Mouse (Mus musculus) lung, embryonic 14.5 days (tissue): ENCODE measurements around the gene Bax. TPM values are rescaled to one million over a fixed set of nuclear protein-coding genes. Genes with fewer than 3 reads are reported as not detected.
A peak's percentile ranks its signal among the peaks of the same experiment; 100 is the strongest.

Experiments used
- ATAC-seq: fragments of 200-750 bp; cut with Nextera tagmentation; 2 replicates; pipeline ENCODE4 v1.8.0; 2017; ENCODE audit warnings: mild to moderate bottlenecking, moderate TSS enrichment, moderate library complexity; ENCODE audit not compliant: insufficient read depth
- DNase-seq: peaks from one replicate; pipeline ENCODE4 v3.0.0-alpha.2; 2015
- H3K27ac ChIP-seq: fragments of 300-500 bp; sonication (generic); 2 replicates; pipeline ENCODE4 v1.5.1; 2014; ENCODE audit warnings: low read depth, mild to moderate bottlenecking, moderate library complexity
- H3K27me3 ChIP-seq: fragments of 300-500 bp; sonication (generic); 2 replicates; pipeline ENCODE4 v1.6.1; 2014; ENCODE audit warnings: low read length, control low read depth; ENCODE audit not compliant: insufficient read depth
- H3K36me3 ChIP-seq: fragments of 300-500 bp; sonication (generic); 2 replicates; pipeline ENCODE4 v1.6.1; 2014; ENCODE audit warnings: control low read depth; ENCODE audit not compliant: insufficient read depth
- H3K4me1 ChIP-seq: fragments of 300-500 bp; sonication (generic); 2 replicates; pipeline ENCODE4 v1.6.1; 2014; ENCODE audit warnings: antibody characterized with exemption, control low read depth; ENCODE audit not compliant: insufficient read depth
- H3K4me2 ChIP-seq: fragments of 300-500 bp; sonication (generic); 2 replicates; pipeline ENCODE4 v1.6.1; 2014; ENCODE audit warnings: mild to moderate bottlenecking
- H3K4me3 ChIP-seq: fragments of 300-500 bp; sonication (generic); 2 replicates; pipeline ENCODE4 v1.5.1; 2014; ENCODE audit warnings: low read depth, low read length
- H3K9ac ChIP-seq: fragments of 300-500 bp; sonication (generic); 2 replicates; pipeline ENCODE4 v1.6.1; 2014
- H3K9me3 ChIP-seq: fragments of 300-500 bp; sonication (generic); 2 replicates; pipeline ENCODE4 v1.6.1; 2016; ENCODE audit warnings: low read depth, low read length, control low read depth
- CTCF ChIP-seq: IDR thresholded peaks from 2 replicates; pipeline ENCODE4 v1.5.1; 2016; ENCODE audit warnings: antibody characterized with exemption, low read depth
- WGBS: fragments of 180-500 bp; shearing (Covaris S2); extraction: QIAGEN DNeasy Blood & Tissue Kit; methylation state at CpG from one replicate; pipeline ENCODE4 v1.1.7; 2014; 5-methylcytosine and 5-hydroxymethylcytosine counted together
- polyA plus RNA-seq: library from polyadenylated mRNA; unstranded; fragments of >200 nt; fragmentation: Nextera tagmentation; extraction: Ambion mirVana; gene quantifications from 2 replicates; pipeline ENCODE4 v1.2.1, GENCODE M21; 2014

The Bax gene
- polyA plus RNA-seq, 1 experiment from 2014 or later = 135 TPM

GRCm38 (mm10) chr7:45437521-45438276 lies 29.0 kb downstream of the Bax start, which contains the start of gene Ruvbl2:
Gene Ruvbl2, minus strand, starts transcription at chr7:45438096.
- ATAC-seq (no peak), DNase-seq (peak; percentile 59)
- no peak within 1 kb of the TSS; the same call in 1 of the 2 replicates for H3K4me3 ChIP-seq
- H3K4me1 ChIP-seq = peaks cover 18% of the 10 kb centered on the region
- peaks cover 26% of the 10 kb centered on the region; the same call in 1 of the 2 replicates for H3K36me3 ChIP-seq
- H3K27me3 ChIP-seq = no peaks in the 10 kb centered on the region
- peak; percentile 61 for TF ChIP-seq CTCF
- H3K9ac ChIP-seq = peak within 1 kb of the TSS; percentile 30; the same call in 1 of the 2 replicates
- no peak within 1 kb of the TSS for H3K27ac ChIP-seq
- H3K9me3 ChIP-seq = no peaks in the 10 kb centered on the region
- peak within 1 kb of the TSS; percentile 21; the same call in 1 of the 2 replicates for H3K4me2 ChIP-seq
- whole genome bisulfite sequencing = 19% methylated on average over 19 of the region's 19 CpGs

- peaks cover 20% of the 10 kb centered on the region; the same call in 1 of the 2 replicates for H3K36me3 ChIP-seq
- TF ChIP-seq CTCF = no peak
- H3K4me2 ChIP-seq = peak overlapping the region; percentile 21; the same call in 1 of the 2 replicates
- no peaks in the 10 kb centered on the region for H3K9me3 ChIP-seq
- H3K27ac ChIP-seq = no peak overlapping the region
- H3K9ac ChIP-seq = no peak overlapping the region
- no peaks in the 10 kb centered on the region for H3K27me3 ChIP-seq
- peaks cover 19% of the 10 kb centered on the region for H3K4me1 ChIP-seq
- DNase-seq (peak; percentile 39), ATAC-seq (no peak)
- 41% methylated on average over 6 of the region's 6 CpGs for WGBS
- H3K4me3 ChIP-seq = no peak overlapping the region; the same call in 1 of the 2 replicates
Measured at GRCm38 (mm10) chr7:45437046-45437445, 29.7 kb downstream of the Bax start.

DNA sequence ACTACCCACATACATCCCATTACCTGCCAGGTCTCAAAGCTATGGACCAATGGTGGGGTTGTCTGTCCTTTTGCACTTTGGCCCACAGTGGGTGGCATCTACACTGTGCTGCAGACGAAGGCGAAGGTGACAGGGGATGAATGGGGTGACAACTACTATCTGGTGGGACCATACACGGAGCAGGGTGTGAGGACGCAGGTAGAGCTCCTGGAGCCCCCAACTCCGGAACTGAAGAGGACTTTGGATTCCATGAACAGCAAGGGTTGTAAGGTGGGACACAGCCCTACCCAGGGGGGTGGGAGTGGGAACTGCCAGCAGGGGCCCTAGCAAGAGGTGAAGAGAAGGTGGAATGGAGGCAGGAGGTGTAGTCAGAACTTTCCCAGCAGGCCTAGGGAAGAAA lies 30.3 kb downstream of the Bax start:
- Histone ChIP-seq H3K36me3 (peaks cover 23% of the 10 kb centered on the region), H3K27ac (no peak overlapping the region), H3K4me1 (peaks cover 19% of the 10 kb centered on the region), H3K9ac (no peak overlapping the region), H3K4me2 (peak overlapping the region; percentile 98; the same call in 1 of the 2 replicates), H3K27me3 (no peaks in the 10 kb centered on the region), H3K9me3 (no peaks in the 10 kb centered on the region), H3K4me3 (peak overlapping the region; percentile 87; the same call in 1 of the 2 replicates)
- no peak for DNase-seq
- no peak for TF ChIP-seq CTCF
- 75% methylated on average over 5 of the region's 5 CpGs for WGBS
- no peak for ATAC-seq

DNA sequence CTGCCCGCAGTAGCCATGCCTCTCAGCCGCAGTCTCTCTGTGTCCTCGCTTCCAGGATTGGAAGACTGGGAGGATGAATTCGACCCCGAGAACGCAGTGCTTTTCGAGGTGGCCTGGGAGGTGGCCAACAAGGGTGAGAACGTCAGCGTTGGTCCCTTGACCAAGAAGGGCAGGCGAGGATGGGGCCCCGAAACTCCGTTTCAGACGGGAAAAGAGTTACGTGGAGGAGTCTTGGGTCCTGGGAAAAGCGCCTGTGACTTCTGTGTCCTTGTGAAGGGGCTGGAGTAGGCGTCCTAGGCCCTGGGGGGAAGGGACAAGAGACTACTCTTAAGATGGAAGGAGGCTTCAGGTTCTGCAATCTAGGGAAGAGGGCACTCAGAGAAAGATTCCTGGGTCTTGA lies 31.7 kb downstream of the Bax start:
- peak overlapping the region; percentile 82 for H3K27ac ChIP-seq
- under 1% methylated on average over 16 of the region's 16 CpGs for WGBS
- DNase-seq = peak; percentile 58
- no peak for TF ChIP-seq CTCF
- H3K4me1 ChIP-seq = peaks cover 19% of the 10 kb centered on the region
- no peaks in the 10 kb centered on the region for H3K27me3 ChIP-seq
- peak overlapping the region; percentile 87 for H3K4me3 ChIP-seq
- peak overlapping the region; percentile 98 for H3K4me2 ChIP-seq
- H3K9ac ChIP-seq = peak overlapping the region; percentile 82
- no peaks in the 10 kb centered on the region for H3K9me3 ChIP-seq
- no peak; the same call in none of the 2 replicates for ATAC-seq
- peaks cover 26% of the 10 kb centered on the region for H3K36me3 ChIP-seq

DNA sequence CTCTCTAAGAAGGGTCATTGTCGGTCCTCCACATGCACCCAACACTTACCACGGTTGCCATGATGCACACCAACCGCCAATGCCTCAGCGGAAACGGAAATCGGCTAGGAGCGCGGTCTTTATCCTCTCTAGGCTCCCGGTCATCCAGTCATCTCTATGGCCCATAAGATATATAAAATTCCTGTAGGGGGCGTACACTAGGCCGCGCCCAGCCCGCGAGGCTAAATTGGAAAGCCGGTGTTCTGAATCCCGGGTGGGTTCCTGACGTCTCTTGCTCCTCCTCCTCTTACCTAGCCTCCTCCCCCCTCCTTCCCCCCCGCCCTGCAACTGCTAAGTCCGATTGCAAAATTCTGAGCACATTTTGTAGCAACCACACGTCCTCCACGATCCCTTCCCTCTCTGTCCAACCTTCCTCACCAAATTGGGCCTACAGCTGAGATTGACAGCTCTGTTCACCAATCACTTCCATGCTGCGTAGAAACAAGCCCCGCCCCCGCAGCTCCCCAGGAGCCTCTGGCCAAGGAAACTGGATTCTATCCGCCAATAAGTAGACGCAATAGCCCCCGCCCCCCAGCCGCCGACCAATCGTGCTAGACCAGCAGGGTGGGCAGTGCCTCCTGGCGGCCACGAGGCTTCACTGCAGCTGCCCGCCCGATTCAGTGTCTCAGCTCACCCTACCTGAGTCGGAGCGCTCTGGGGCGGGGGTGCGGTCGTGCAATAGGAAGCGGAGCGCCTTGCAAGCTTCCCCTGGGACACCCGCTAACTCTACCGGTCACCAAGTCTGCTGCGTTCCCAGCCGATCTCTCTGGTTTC lies 32.3 kb downstream of the Bax start, which contains the start of gene Gys1:
Gene Gys1 (plus strand): TSS at position 642 of the 813 bp plus-strand sequence.
- under 1% methylated on average over 45 of the region's 45 CpGs for WGBS
- Histone ChIP-seq H3K27ac (peak within 1 kb of the TSS; percentile 89), H3K36me3 (peaks cover 27% of the 10 kb centered on the region), H3K27me3 (no peaks in the 10 kb centered on the region), H3K4me2 (peak within 1 kb of the TSS; percentile 98), H3K9me3 (no peaks in the 10 kb centered on the region), H3K9ac (peak within 1 kb of the TSS; percentile 93), H3K4me3 (peak within 1 kb of the TSS; percentile 87), H3K4me1 (peaks cover 19% of the 10 kb centered on the region)
- peak; percentile 99 for TF ChIP-seq CTCF
- ATAC-seq (peak; percentile 97), DNase-seq (peak; percentile 100)

DNA sequence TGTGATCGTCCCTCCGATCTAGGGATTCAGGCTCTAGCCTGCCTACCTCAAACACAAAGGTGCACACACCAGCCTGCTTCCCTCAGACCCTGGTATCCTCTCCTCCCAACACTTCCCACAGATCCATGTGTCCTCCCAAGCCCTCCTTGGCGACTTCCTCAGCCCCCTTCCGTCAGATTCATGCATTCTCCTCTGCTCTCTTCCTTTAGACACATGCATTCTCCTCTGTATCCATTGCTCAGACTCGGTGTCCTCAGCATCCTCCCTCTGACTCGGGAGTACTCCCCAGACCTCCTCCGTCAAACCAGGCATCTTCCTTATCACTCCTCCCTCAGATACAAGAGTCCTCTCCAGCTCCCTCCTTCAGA lies 32.9 kb downstream of the Bax start:
- under 1% methylated on average over 7 of the region's 7 CpGs for WGBS

GRCm38 (mm10) chr7:45426556-45426955 lies 40.1 kb downstream of the Bax start:
- ATAC-seq (no peak), DNase-seq (no peak)
- Histone ChIP-seq H3K9me3 (no peaks in the 10 kb centered on the region), H3K4me3 (no peak overlapping the region), H3K27me3 (no peaks in the 10 kb centered on the region), H3K27ac (no peak overlapping the region), H3K4me2 (no peak overlapping the region), H3K36me3 (peaks cover 91% of the 10 kb centered on the region), H3K4me1 (no peaks in the 10 kb centered on the region), H3K9ac (no peak overlapping the region)
- 79% methylated on average over 8 of the region's 8 CpGs for WGBS
- TF ChIP-seq CTCF = no peak

More for the DNA sequence above, 32.9 kb downstream of the Bax start:
- Histone ChIP-seq H3K36me3 (peaks cover 31% of the 10 kb centered on the region), H3K4me1 (peaks cover 19% of the 10 kb centered on the region), H3K27ac (peak overlapping the region; percentile 89), H3K9ac (peak overlapping the region; percentile 93), H3K4me2 (peak overlapping the region; percentile 98), H3K9me3 (no peaks in the 10 kb centered on the region), H3K4me3 (peak overlapping the region; percentile 87), H3K27me3 (no peaks in the 10 kb centered on the region)
- TF ChIP-seq CTCF = no peak
- DNase-seq (no peak), ATAC-seq (no peak)
